Mouse (Mus musculus) midbrain, embryonic 16.5 days (tissue): ENCODE measurements around the gene Spdye4c. TPM values are rescaled to one million over a fixed set of nuclear protein-coding genes. Genes with fewer than 3 reads are reported as not detected.

Experiments
- ATAC-seq: fragments of 200-750 bp; cut with Nextera tagmentation; 2 replicates; pipeline ENCODE4 v1.8.0; 2017; ENCODE audit warnings: moderate TSS enrichment
- H3K27ac ChIP-seq: fragments of 300-500 bp; sonication (generic); 2 replicates; pipeline ENCODE4 v1.5.1; 2014; ENCODE audit warnings: mild to moderate bottlenecking, low read length, mixed read lengths
- H3K27me3 ChIP-seq: fragments of 300-500 bp; sonication (generic); 2 replicates; pipeline ENCODE4 v1.6.1; 2014; ENCODE audit warnings: low read depth, low read length, mixed read lengths; ENCODE audit not compliant: control insufficient read depth, insufficient read depth
- H3K36me3 ChIP-seq: fragments of 300-500 bp; sonication (generic); 2 replicates; pipeline ENCODE4 v1.6.1; 2014; ENCODE audit warnings: mild to moderate bottlenecking, low read length, moderate library complexity, mixed read lengths; ENCODE audit not compliant: control insufficient read depth, insufficient read depth
- H3K4me1 ChIP-seq: fragments of 300-500 bp; sonication (generic); 2 replicates; pipeline ENCODE4 v1.6.1; 2014; ENCODE audit warnings: mild to moderate bottlenecking, low read length, mixed read lengths; ENCODE audit not compliant: control insufficient read depth, insufficient read depth
- H3K4me2 ChIP-seq: fragments of 300-500 bp; sonication (generic); 2 replicates; pipeline ENCODE4 v1.6.1; 2014; ENCODE audit warnings: mild to moderate bottlenecking, low read length, mixed read lengths
- H3K4me3 ChIP-seq: fragments of 300-500 bp; sonication (generic); 2 replicates; pipeline ENCODE4 v1.5.1; 2014; ENCODE audit warnings: low read depth, mild to moderate bottlenecking, low read length, moderate library complexity, mixed read lengths
- H3K9ac ChIP-seq: fragments of 300-500 bp; sonication (generic); 2 replicates; pipeline ENCODE4 v1.6.1; 2014; ENCODE audit warnings: low read depth, low read length, mixed read lengths
- H3K9me3 ChIP-seq: fragments of 300-500 bp; sonication (generic); replicated peaks from 2 replicates; pipeline ENCODE4 v1.6.1; 2014; ENCODE audit warnings: mild to moderate bottlenecking, low read length, mixed read lengths; ENCODE audit not compliant: control insufficient read depth, poor library complexity, severe bottlenecking
- WGBS: fragments of 180-500 bp; shearing (Covaris S2); extraction: QIAGEN DNeasy Blood & Tissue Kit; methylation state at CpG from one replicate; pipeline ENCODE4 v1.1.7; 2014; 5-methylcytosine and 5-hydroxymethylcytosine counted together
- polyA plus RNA-seq: library from polyadenylated mRNA; unstranded; fragments of >200 nt; fragmentation: Nextera tagmentation; extraction: Ambion mirVana; gene quantifications from 2 replicates; pipeline ENCODE4 v1.2.1, GENCODE M21; 2015

The Spdye4c gene
- polyA plus RNA-seq = not detected in 2 replicates

DNA sequence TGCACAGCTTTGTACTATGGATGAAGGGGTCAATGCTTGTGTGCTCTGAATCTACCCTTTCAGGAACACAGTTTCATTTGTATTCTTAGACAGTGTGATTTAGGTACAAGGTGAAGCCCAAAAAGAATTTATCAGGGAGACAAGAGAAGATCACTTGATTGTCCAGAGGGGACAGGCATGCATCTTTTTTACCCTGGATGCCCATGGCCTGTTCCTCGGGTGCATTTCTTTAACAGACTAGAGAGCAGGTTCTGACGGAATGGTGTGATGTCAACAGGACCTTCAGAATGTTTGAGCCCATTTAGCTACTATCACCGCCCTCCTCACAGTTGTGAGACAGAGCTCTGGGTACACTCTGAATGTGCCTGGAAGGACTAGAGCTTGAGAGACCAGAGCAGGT, at the start of gene Spdye4c:
TSS of gene Spdye4c (plus strand) at position 301 of the 400 bp plus-strand sequence.
- Histone ChIP-seq H3K4me3 (no peak within 1 kb of the TSS), H3K36me3 (no peaks in the 10 kb centered on the region), H3K4me1 (no peaks in the 10 kb centered on the region), H3K27me3 (no peaks in the 10 kb centered on the region), H3K4me2 (no peak within 1 kb of the TSS), H3K9ac (no peak within 1 kb of the TSS), H3K9me3 (no peaks in the 10 kb centered on the region), H3K27ac (no peak within 1 kb of the TSS)
- no peak for ATAC-seq
- WGBS = 97% methylated on average over 3 of the region's 3 CpGs

DNA sequence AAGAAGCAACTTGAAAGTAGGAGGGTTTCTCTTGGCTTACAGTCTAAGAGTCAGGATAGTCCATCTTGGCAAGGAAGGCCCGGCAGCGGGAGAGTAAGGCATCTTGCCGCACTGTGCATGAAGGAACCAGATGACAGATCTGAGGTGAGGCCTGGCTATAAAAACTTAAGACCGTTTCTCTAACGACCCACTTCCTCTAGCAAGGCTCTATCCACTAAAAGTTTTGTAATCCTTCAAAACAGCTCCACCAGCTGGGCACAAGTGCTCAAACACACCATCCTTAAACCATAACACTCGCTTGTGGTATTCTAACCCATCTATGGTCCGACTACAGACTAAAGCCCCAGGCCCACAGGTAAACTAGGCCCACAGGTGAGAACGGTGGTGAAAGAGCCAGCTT, 47.5 kb upstream of the Spdye4c start:
- Histone ChIP-seq H3K4me3 (no peak overlapping the region), H3K9ac (no peak overlapping the region), H3K27me3 (no peaks in the 10 kb centered on the region), H3K27ac (no peak overlapping the region), H3K4me1 (no peaks in the 10 kb centered on the region), H3K9me3 (no peaks in the 10 kb centered on the region), H3K36me3 (no peaks in the 10 kb centered on the region), H3K4me2 (no peak overlapping the region)
- no peak for ATAC-seq
- WGBS = 85% methylated on average over 8 of the region's 8 CpGs

DNA sequence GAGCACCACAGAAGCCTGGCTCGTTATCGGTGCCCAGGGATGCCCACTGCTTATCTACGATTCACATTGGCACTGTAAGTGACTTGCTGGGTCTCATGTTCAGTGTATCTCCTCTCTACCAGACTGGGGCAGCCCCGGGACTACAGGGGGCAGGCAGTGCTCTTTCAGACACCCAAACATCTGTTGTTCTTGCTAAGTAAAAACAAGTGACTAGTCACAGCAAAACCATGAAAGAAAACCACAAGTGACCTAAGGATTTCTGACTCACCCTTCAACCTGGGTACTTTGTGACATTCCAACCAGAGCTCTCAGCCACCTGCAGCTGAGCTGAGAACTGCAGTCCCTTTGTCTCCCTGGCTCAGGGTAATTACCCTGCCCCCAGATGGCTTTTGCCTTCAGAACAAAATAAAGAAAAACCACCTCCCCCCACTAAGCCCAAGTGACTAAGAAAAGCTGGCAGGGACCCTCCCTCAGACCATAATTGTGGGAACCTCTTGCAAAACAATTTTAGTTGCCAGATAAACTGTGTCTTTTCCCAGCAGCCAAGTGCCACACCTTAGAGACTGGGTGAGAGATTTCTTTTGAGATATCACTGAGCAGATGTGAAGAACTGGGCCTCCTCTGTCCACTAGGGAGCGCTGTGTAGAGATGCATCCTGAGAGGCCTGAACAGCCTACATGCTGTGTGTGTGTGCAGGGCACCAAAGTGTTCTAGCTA, 46.4 kb upstream of the Spdye4c start:
- ATAC-seq = no peak

DNA sequence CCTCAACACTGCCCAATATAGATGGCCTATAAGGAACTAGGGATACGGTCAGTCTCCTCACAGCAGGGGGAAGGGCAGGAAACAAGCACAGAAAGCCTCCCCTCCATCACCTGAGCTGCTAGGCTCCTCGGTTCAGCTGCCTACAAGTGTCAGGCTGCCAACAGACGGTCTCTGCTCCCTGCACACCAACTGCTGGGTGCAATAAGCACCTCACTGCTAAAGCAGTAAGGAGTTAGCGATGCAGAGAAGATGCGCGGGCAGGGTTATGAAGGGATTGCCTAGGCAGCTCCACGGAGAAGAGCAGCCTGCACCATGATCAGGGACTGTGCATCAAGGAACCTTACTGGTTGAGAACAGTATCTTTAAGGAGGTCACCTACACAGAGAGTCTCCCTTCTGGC, 45.6 kb upstream of the Spdye4c start:
- Histone ChIP-seq H3K9me3 (no peaks in the 10 kb centered on the region), H3K36me3 (no peaks in the 10 kb centered on the region), H3K4me1 (peaks cover 3% of the 10 kb centered on the region; the same call in 1 of the 2 replicates), H3K9ac (no peak overlapping the region), H3K4me2 (no peak overlapping the region), H3K27me3 (no peaks in the 10 kb centered on the region), H3K4me3 (no peak overlapping the region), H3K27ac (no peak overlapping the region)
- WGBS = 68% methylated on average over 7 of the region's 7 CpGs
- no peak for ATAC-seq

More for the DNA sequence above, 46.4 kb upstream of the Spdye4c start:
- no peak overlapping the region for H3K4me3 ChIP-seq
- no peaks in the 10 kb centered on the region for H3K27me3 ChIP-seq
- no peak overlapping the region for H3K9ac ChIP-seq
- H3K4me1 ChIP-seq = no peaks in the 10 kb centered on the region
- H3K4me2 ChIP-seq = no peak overlapping the region
- no peaks in the 10 kb centered on the region for H3K36me3 ChIP-seq
- WGBS = 42% methylated on average over 5 of the region's 5 CpGs
- H3K9me3 ChIP-seq = no peaks in the 10 kb centered on the region
- no peak overlapping the region for H3K27ac ChIP-seq

DNA sequence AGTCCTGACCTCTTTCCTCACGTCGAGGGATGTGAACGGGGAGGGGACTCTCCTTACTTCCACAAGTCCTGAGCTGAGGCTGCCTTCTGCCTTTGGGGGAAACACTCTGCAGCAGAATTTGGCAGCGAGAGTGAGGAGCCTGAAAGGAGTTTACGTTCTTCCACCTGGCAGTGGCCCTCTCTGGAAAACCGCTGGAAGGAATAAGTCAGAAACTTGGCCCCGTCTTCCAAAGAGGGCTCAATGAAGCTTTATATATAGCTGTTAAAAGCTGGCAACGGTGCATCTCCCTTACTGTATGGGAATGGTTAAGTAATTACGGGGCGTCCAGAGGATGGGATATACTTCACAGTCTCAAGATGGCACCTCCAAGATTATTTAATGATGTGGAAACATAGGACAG, 43.9 kb upstream of the Spdye4c start:
- H3K27ac ChIP-seq = no peak overlapping the region

DNA sequence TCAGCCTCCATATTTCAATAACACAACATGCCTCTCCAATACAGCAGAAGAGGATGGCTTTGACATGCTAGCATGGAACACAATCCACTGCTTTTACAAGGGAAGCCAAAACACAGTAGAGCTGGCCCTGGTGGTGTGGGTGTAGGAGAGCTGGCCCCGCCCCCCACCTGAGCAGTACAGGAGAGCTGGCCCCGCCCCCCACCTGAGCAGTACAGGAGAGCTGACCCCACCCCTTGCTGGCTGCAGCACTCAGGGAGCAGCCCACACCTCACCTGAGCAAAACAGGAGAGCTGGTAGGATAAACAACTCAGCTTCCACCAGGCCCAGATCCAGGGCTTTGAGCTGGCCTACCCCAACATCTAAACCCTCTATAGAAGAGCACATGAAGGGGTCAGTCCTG, 42.7 kb upstream of the Spdye4c start:
- no peak overlapping the region for H3K27ac ChIP-seq
- 62% methylated on average over 2 of the region's 2 CpGs for WGBS
- no peak overlapping the region for H3K9ac ChIP-seq
- H3K9me3 ChIP-seq = no peaks in the 10 kb centered on the region
- no peaks in the 10 kb centered on the region for H3K27me3 ChIP-seq
- ATAC-seq = no peak
- H3K4me3 ChIP-seq = no peak overlapping the region
- no peak overlapping the region for H3K4me2 ChIP-seq
- H3K36me3 ChIP-seq = no peaks in the 10 kb centered on the region
- peaks cover 3% of the 10 kb centered on the region; the same call in 1 of the 2 replicates for H3K4me1 ChIP-seq

More for the DNA sequence above, 43.9 kb upstream of the Spdye4c start:
- no peaks in the 10 kb centered on the region for H3K9me3 ChIP-seq
- WGBS = 88% methylated on average over 10 of the region's 10 CpGs
- H3K4me3 ChIP-seq = no peak overlapping the region
- no peaks in the 10 kb centered on the region for H3K36me3 ChIP-seq
- H3K9ac ChIP-seq = no peak overlapping the region
- no peak for ATAC-seq
- no peaks in the 10 kb centered on the region for H3K27me3 ChIP-seq
- H3K4me1 ChIP-seq = peaks cover 3% of the 10 kb centered on the region; the same call in 1 of the 2 replicates
- no peak overlapping the region for H3K4me2 ChIP-seq

DNA sequence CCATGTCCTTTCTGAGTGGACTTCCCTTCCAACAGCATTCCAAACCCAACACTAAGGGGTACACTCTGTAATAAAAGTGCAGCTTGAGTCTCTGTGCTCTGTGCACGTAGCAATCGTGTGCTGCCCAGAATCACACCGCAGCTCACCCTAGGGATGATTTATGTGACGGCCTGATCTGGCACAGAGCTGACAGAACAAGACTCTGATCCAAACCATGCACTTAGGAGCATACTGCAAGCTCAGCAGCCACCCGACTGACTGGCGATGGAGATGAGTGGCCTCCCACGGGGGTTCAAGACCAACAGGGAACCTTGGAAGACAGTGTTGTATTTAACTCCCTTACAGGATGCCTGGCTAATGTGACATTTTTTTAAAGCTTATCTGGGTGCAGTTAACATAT, 41.4 kb upstream of the Spdye4c start:
- 42% methylated on average over 7 of the region's 7 CpGs for WGBS
- no peaks in the 10 kb centered on the region for H3K27me3 ChIP-seq
- no peak overlapping the region for H3K9ac ChIP-seq
- H3K4me2 ChIP-seq = no peak overlapping the region
- H3K36me3 ChIP-seq = no peaks in the 10 kb centered on the region
- H3K4me1 ChIP-seq = peaks cover 3% of the 10 kb centered on the region; the same call in 1 of the 2 replicates
- no peak overlapping the region for H3K27ac ChIP-seq
- H3K4me3 ChIP-seq = no peak overlapping the region
- no peaks in the 10 kb centered on the region for H3K9me3 ChIP-seq
- ATAC-seq = no peak

DNA sequence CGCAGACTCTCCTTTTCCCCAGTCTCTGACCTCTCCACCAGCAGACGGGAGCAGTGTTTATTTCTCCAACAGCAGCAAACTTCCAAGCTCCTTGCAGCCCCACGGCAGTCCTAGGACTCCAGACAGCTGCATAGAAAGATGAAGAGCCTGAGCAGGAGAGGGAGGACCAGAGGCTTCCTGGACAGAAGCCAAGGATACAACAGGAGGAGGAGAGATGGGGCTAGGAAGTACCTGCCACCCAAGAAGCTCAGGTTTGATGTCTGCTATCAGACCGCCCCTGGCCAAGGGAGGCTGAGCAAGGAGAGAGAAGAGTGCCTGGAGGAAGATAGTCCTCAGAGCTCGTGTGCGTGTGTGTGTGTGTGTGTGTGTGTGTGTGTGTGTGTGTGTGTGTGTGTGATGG, 41.0 kb upstream of the Spdye4c start:
- WGBS = 47% methylated on average over 6 of the region's 6 CpGs
- H3K36me3 ChIP-seq = no peaks in the 10 kb centered on the region
- ATAC-seq = no peak

DNA sequence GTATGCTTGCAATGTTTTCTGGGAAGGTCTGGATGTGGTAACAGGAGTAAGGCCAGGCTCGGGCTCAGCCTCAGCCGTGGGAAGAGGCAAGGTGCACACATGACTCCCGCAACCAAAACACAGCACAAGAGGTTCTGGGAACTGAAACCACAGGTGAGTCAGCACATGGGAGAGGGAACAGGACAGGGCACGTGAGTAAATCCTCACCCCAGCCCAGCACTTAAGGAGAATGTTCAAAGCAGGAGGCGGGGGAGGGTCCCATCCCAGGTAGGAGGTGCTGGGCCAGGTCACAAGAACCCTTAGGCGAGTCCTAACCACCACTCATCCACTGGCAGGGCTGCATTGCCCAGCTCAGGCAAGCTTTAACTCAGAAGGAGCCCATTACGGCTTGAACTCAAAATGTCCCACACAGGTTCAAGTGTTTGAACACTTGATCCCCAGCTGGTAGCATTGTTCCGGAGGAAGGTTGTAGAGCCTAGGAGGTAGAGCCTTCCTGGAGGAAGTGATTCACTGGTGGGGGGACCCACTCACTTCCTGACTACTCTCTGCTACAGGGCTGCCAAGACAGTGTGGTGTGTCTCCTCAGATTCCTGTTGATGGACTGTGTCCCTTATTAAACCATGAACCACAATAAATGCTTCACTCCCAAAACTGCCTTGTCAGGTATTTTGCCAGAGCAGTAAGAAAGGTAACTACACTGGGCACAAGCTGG, 38.8 kb upstream of the Spdye4c start:
- no peak for ATAC-seq
- no peak overlapping the region for H3K27ac ChIP-seq
- no peaks in the 10 kb centered on the region for H3K36me3 ChIP-seq
- H3K27me3 ChIP-seq = no peaks in the 10 kb centered on the region
- H3K4me2 ChIP-seq = no peak overlapping the region
- H3K9ac ChIP-seq = no peak overlapping the region
- H3K4me1 ChIP-seq = peaks cover 6% of the 10 kb centered on the region; the same call in 1 of the 2 replicates
- 87% methylated on average over 8 of the region's 8 CpGs for WGBS
- no peak overlapping the region for H3K4me3 ChIP-seq
- H3K9me3 ChIP-seq = no peaks in the 10 kb centered on the region

More for the DNA sequence above, 41.0 kb upstream of the Spdye4c start:
- Histone ChIP-seq H3K4me2 (no peak overlapping the region), H3K27ac (no peak overlapping the region), H3K27me3 (no peaks in the 10 kb centered on the region), H3K9me3 (no peaks in the 10 kb centered on the region), H3K4me3 (no peak overlapping the region), H3K9ac (no peak overlapping the region), H3K4me1 (peaks cover 3% of the 10 kb centered on the region; the same call in 1 of the 2 replicates)
